Mouse (Mus musculus): Measurements from ENCODE around the gene R3hdm4.

GRCm38 (mm10) chr10:79928030-79928694 lies 7.2 kb upstream of the R3hdm4 start:
- no peak for TF ChIP-seq GATA1 (IDR thresholded peaks at IDR 0.05; ENCODE audit: low read length)
- TF ChIP-seq TAL1 (IDR thresholded peaks at IDR 0.05; ENCODE audit: low read length) = no peak
